Mouse (Mus musculus) cerebellum, adult 2 months (tissue): Measurements from ENCODE around the gene Cs.

Experiments used
- CTCF ChIP-seq: fragments of 200-500 bp; IDR thresholded peaks from 2 replicates; pipeline ENCODE4 v1.5.1; 2011; ENCODE audit warnings: low read depth, mild to moderate bottlenecking, control low read depth, low read length, moderate library complexity, borderline replicate concordance; ENCODE audit not compliant: insufficient read depth
- POLR2A ChIP-seq: fragments of 200-500 bp; IDR thresholded peaks from 2 replicates; pipeline ENCODE4 v1.6.1; 2011; ENCODE audit warnings: low read length, control low read depth, borderline replicate concordance; ENCODE audit not compliant: insufficient read depth

- TF ChIP-seq CTCF: no peak
- TF ChIP-seq POLR2A: no peak
Measured at GRCm38 (mm10) chr10:128296370-128297090, 41.0 kb upstream of the Cs start.
